ENCODE assay signal across 13 mouse cellular contexts in the genomic region with DNA sequence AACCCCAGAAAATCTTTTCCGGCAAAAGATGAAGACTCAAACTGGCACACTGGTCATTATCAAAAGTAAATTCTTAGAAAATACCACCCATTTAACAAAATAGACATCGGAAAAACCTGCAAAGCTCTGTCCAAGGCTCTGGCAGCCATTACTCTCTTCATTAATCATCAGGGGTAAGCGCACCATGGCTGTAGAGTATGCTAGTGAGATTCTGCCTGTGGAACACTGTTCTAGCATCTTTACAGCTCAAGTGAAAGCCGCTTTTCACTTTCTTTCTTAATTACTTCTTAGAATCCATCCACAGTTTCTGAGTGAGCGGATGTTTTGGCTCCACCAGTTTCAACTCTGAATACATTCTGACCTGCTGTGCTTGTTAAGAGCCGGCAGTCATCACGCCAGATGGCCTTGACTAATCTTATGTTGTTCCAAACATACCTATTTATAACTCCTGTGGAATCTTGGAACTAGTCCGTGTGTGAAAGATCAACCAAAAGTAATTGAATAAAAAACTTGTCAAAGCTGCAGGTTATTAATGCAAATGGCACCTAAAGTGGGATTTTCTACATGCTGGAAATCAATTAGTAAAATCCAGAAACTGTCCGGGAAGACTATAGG.
DNase-seq lines count a peak whose midpoint lies in the region; ATAC-seq and TF ChIP-seq lines count a peak whose summit lies in the region.
"Had no signal": no experiment of that assay in that cellular context is flagged by ENCODE, and none has a peak within 500 bp of the region (broad histone marks: within the 10 kb centered on the region; RNA-seq: fewer than 3 reads in every experiment).

No protein-coding gene starts in this region.

- H3K36me3 ChIP-seq in midbrain, embryonic 14.5 days (ENCODE audit: control insufficient read depth, insufficient read depth, low read length) = no peaks in the 10 kb centered on the region
- H3K36me3 ChIP-seq in midbrain, embryonic 11.5 days (ENCODE audit: control insufficient read depth, insufficient read depth, low read length) = no peaks in the 10 kb centered on the region
- H3K36me3 ChIP-seq in heart, embryonic 16.5 days (ENCODE audit: control insufficient read depth, insufficient read depth) = no peaks in the 10 kb centered on the region
- H3K36me3 ChIP-seq in lung, postnatal 0 days (ENCODE audit: insufficient read depth, low read length) = no peaks in the 10 kb centered on the region
- H3K36me3 ChIP-seq: liver, embryonic 13.5 days; neural tube, embryonic 12.5 days had no signal

- ATAC-seq in midbrain, embryonic 14.5 days (ENCODE audit: low FRiP score, low TSS enrichment) = no peak
- ATAC-seq in midbrain, embryonic 11.5 days (ENCODE audit: low FRiP score) = no peak
- no peak for ATAC-seq in heart, embryonic 16.5 days (replicated peaks; ENCODE audit: extremely low read depth, insufficient read depth, low FRiP score)
- ATAC-seq in lung, postnatal 0 days = no peak

- H3K27ac ChIP-seq in midbrain, embryonic 14.5 days (replicated peaks; ENCODE audit: low read depth, low read length) = no peak overlapping the region
- no peak overlapping the region for H3K27ac ChIP-seq in midbrain, embryonic 11.5 days (ENCODE audit: low read depth, low read length)
- H3K27ac ChIP-seq in heart, embryonic 16.5 days (ENCODE audit: low read length) = peak overlapping the region; percentile 85
- no peak overlapping the region for H3K27ac ChIP-seq in lung, postnatal 0 days (ENCODE audit: low read length)
- H3K27ac ChIP-seq: liver, embryonic 13.5 days; neural tube, embryonic 12.5 days had no signal

- no peak overlapping the region for H3K4me3 ChIP-seq in midbrain, embryonic 14.5 days (replicated peaks; ENCODE audit: low read depth, low read length)
- H3K4me3 ChIP-seq in midbrain, embryonic 11.5 days (ENCODE audit: low read depth, low read length) = no peak overlapping the region
- H3K4me3 ChIP-seq in heart, embryonic 16.5 days (ENCODE audit: low read length) = no peak overlapping the region
- H3K4me3 ChIP-seq in lung, postnatal 0 days (ENCODE audit: low read depth, low read length) = no peak overlapping the region
- H3K4me3 ChIP-seq: liver, embryonic 13.5 days; neural tube, embryonic 12.5 days had no signal

- H3K4me2 ChIP-seq in midbrain, embryonic 14.5 days (ENCODE audit: low read length) = no peak overlapping the region
- H3K4me2 ChIP-seq in midbrain, embryonic 11.5 days = no peak overlapping the region
- H3K4me2 ChIP-seq in heart, embryonic 16.5 days (ENCODE audit: low read depth, low read length) = 0 out of 2 replicates have a peak overlapping the region, but pooled peaks have one; percentile 29
- H3K4me2 ChIP-seq in lung, postnatal 0 days (replicated peaks; ENCODE audit: low read depth, low read length) = no peak overlapping the region
- H3K4me2 ChIP-seq: liver, embryonic 13.5 days; neural tube, embryonic 12.5 days had no signal

- no peak for TF ChIP-seq CTCF in lung, postnatal 0 days (IDR thresholded peaks at IDR 0.05)

- H3K9me3 ChIP-seq in midbrain, embryonic 14.5 days (ENCODE audit: control insufficient read depth, low read length) = no peaks in the 10 kb centered on the region
- H3K9me3 ChIP-seq in midbrain, embryonic 11.5 days (ENCODE audit: control insufficient read depth, low read length) = no peaks in the 10 kb centered on the region
- no peaks in the 10 kb centered on the region for H3K9me3 ChIP-seq in heart, embryonic 16.5 days (replicated peaks; ENCODE audit: control insufficient read depth, low read length)
- no peaks in the 10 kb centered on the region for H3K9me3 ChIP-seq in lung, postnatal 0 days (ENCODE audit: low read length)
- H3K9me3 ChIP-seq: liver, embryonic 13.5 days; neural tube, embryonic 12.5 days had no signal

- H3K9ac ChIP-seq in midbrain, embryonic 14.5 days (replicated peaks; ENCODE audit: low read length) = no peak overlapping the region
- H3K9ac ChIP-seq in midbrain, embryonic 11.5 days (ENCODE audit: low read length) = no peak overlapping the region
- H3K9ac ChIP-seq in heart, embryonic 16.5 days (ENCODE audit: low read length) = no peak overlapping the region
- no peak overlapping the region for H3K9ac ChIP-seq in lung, postnatal 0 days (replicated peaks; ENCODE audit: low read depth)
- H3K9ac ChIP-seq: liver, embryonic 13.5 days; neural tube, embryonic 12.5 days had no signal

- no peaks in the 10 kb centered on the region for H3K27me3 ChIP-seq in midbrain, embryonic 14.5 days (ENCODE audit: control insufficient read depth, insufficient read depth, low read length)
- no peaks in the 10 kb centered on the region for H3K27me3 ChIP-seq in midbrain, embryonic 11.5 days (ENCODE audit: control insufficient read depth, insufficient read depth, low read length)
- no peaks in the 10 kb centered on the region for H3K27me3 ChIP-seq in heart, embryonic 16.5 days (ENCODE audit: control insufficient read depth, insufficient read depth, low read length)
- no peaks in the 10 kb centered on the region for H3K27me3 ChIP-seq in lung, postnatal 0 days (replicated peaks; ENCODE audit: insufficient read depth, low read length)
- H3K27me3 ChIP-seq: CH12.LX; liver, embryonic 13.5 days; neural tube, embryonic 12.5 days had no signal

- no peak for TF ChIP-seq EP300 in lung, postnatal 0 days (IDR thresholded peaks at IDR 0.05)

- WGBS in midbrain, embryonic 14.5 days = 65% methylated on average over 9 of the region's 9 CpGs
- WGBS in midbrain, embryonic 11.5 days = 73% methylated on average over 9 of the region's 9 CpGs
- WGBS in heart, embryonic 16.5 days = 51% methylated on average over 9 of the region's 9 CpGs
- WGBS in lung, postnatal 0 days = 76% methylated on average over 9 of the region's 9 CpGs

- DNase-seq in gastrocnemius, adult 18-20 months (ENCODE audit: low spot score) = peak; percentile 49
- no peak for DNase-seq in gastrocnemius, postnatal 25 days
- peak; percentile 2 for DNase-seq in midbrain, embryonic 14.5 days
- no peak for DNase-seq in midbrain, embryonic 11.5 days (ENCODE audit: low spot score, missing footprints)
- peak; percentile 48 for DNase-seq in cerebellum, adult 9-10 months
- no peak for DNase-seq in lung, postnatal 0 days (ENCODE audit: low spot score)
- DNase-seq in kidney, adult 9 months = no peak
- DNase-seq: kidney, adult 11 months; liver, embryonic 13.5 days; thymus, postnatal 14 days had no signal

- no peaks in the 10 kb centered on the region for H3K4me1 ChIP-seq in midbrain, embryonic 14.5 days (ENCODE audit: control insufficient read depth, insufficient read depth, low read length)
- H3K4me1 ChIP-seq in midbrain, embryonic 11.5 days (ENCODE audit: control insufficient read depth, insufficient read depth, low read length) = no peaks in the 10 kb centered on the region
- peaks cover 17% of the 10 kb centered on the region for H3K4me1 ChIP-seq in heart, embryonic 16.5 days (ENCODE audit: control insufficient read depth, insufficient read depth, low read length)
- no peaks in the 10 kb centered on the region for H3K4me1 ChIP-seq in lung, postnatal 0 days (ENCODE audit: insufficient read depth, low read depth, low read length)
- H3K4me1 ChIP-seq: neural tube, embryonic 12.5 days had no signal

Comparison
In these comparisons a context has a peak if more than half of its experiments do, and no peak if none do; other contexts are left out.
1. DNase-seq: peak in gastrocnemius, adult 18-20 months (single experiment), midbrain, embryonic 14.5 days (single experiment) and cerebellum, adult 9-10 months (single experiment); none in gastrocnemius, postnatal 25 days (single experiment), midbrain, embryonic 11.5 days (single experiment), lung, postnatal 0 days (single experiment) and kidney, adult 9 months (single experiment).